Mouse (Mus musculus): Measurements from ENCODE around the gene Scnn1g. TPM values are rescaled to one million over a fixed set of nuclear protein-coding genes. Genes with fewer than 3 reads are reported as not detected.
A peak's percentile ranks its signal among the peaks of the same experiment; 100 is the strongest.

The Scnn1g gene
- polyA plus RNA-seq, 1 experiment = not detected

DNA sequence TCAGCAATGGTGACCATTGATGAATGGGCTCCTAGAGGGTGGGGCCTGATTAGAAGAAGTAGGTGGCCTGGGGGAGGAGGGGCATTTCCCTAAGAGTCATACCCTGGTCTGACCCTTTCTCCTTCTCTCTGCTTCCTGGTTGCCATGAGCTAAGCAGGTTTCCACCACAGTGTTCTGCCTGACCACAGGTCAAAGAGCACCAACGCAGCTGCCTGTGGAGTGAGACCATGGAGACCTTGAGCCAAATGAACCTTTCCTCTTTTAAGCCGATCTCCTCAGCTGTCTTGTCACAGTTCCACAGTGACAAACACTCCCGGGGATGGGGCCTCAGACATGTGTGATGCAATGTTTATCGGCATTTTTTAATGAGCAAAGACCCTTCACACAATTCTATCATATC, 68.7 kb downstream of the Scnn1g start:
- TF ChIP-seq E2F4 (IDR thresholded peaks at IDR 0.05; ENCODE audit: insufficient read depth) = no peak
- no peak for TF ChIP-seq POLR2AphosphoS2 (IDR thresholded peaks at IDR 0.05; ENCODE audit: insufficient read length, low read depth)
- Histone ChIP-seq H3ac (ENCODE audit: control insufficient read depth, insufficient read length) (no peak overlapping the region), H3K27me3 (ENCODE audit: control insufficient read depth, insufficient read depth, insufficient read length) (no peaks in the 10 kb centered on the region), H3K36me3 (ENCODE audit: control insufficient read depth, insufficient read depth) (no peaks in the 10 kb centered on the region), H3K79me2 (ENCODE audit: control insufficient read depth, insufficient read depth) (no peaks in the 10 kb centered on the region), H3K4me2 (ENCODE audit: low read depth) (no peak overlapping the region), H3K4me3 (no peak overlapping the region)

DNA sequence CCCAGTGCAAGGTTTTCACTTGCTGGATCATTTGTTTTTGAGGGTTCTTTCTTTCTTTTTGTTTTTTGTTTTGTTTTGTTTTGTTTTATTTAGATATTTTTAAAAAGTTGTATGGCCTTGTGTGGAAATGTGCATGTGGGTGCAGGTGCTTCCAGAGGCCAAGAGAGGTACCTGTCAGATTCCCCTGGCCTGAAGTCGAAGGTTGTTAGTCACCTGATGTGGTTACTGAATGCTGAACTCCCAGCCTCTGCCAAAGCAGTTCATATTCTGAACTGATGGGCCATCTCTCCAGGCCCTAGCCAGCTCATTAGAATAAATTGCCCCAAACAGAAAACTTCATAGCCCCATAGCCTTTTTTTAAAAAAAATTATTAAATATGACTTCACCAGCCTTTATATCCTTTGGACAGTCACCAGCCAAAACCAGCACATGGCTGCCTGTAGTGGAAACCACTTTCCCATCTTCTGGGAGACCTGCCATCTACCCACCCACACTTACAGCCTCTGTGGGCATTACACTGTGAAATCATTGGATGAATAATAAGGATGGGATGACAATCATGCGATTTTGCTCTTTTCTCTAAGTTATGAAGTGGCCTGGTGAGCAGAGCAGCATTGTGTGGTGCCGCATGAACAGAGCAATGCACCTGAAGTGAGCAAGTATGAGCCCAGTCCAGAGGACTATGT, 71.7 kb downstream of the Scnn1g start:
- Histone ChIP-seq H3K4me3 (no peak overlapping the region), H3ac (ENCODE audit: control insufficient read depth, insufficient read length) (no peak overlapping the region), H3K79me2 (ENCODE audit: control insufficient read depth, insufficient read depth) (no peaks in the 10 kb centered on the region), H3K27me3 (ENCODE audit: control insufficient read depth, insufficient read depth, insufficient read length) (no peaks in the 10 kb centered on the region), H3K4me2 (ENCODE audit: low read depth) (no peak overlapping the region), H3K36me3 (ENCODE audit: control insufficient read depth, insufficient read depth) (no peaks in the 10 kb centered on the region)
- TF ChIP-seq POLR2A (IDR thresholded peaks at IDR 0.05; ENCODE audit: insufficient read length, low read depth) (no peak), SRF (IDR thresholded peaks at IDR 0.05; ENCODE audit: control insufficient read depth, insufficient read length, low read depth) (no peak), POLR2AphosphoS2 (IDR thresholded peaks at IDR 0.05; ENCODE audit: insufficient read length, low read depth) (no peak), TCF3 (IDR thresholded peaks at IDR 0.05; ENCODE audit: insufficient read length, low read depth) (no peak), REST (IDR thresholded peaks at IDR 0.05; ENCODE audit: insufficient read depth, insufficient read length) (no peak), MYOG (IDR thresholded peaks at IDR 0.05; ENCODE audit: control insufficient read depth in 1 of 3, insufficient read depth in 1 of 3, insufficient read length in 2 of 3, low read depth in 2 of 3) (no peak), MAX (IDR thresholded peaks at IDR 0.05; ENCODE audit: low read depth) (no peak), TCF12 (IDR thresholded peaks at IDR 0.05; ENCODE audit: insufficient read depth, poor library complexity, severe bottlenecking) (no peak), USF1 (IDR thresholded peaks at IDR 0.05; ENCODE audit: low read depth) (no peak), MYOD1 (IDR thresholded peaks at IDR 0.05; ENCODE audit: control insufficient read depth in 1 of 3, insufficient read length in 2 of 3, low read depth in 2 of 3) (no peak)

DNA sequence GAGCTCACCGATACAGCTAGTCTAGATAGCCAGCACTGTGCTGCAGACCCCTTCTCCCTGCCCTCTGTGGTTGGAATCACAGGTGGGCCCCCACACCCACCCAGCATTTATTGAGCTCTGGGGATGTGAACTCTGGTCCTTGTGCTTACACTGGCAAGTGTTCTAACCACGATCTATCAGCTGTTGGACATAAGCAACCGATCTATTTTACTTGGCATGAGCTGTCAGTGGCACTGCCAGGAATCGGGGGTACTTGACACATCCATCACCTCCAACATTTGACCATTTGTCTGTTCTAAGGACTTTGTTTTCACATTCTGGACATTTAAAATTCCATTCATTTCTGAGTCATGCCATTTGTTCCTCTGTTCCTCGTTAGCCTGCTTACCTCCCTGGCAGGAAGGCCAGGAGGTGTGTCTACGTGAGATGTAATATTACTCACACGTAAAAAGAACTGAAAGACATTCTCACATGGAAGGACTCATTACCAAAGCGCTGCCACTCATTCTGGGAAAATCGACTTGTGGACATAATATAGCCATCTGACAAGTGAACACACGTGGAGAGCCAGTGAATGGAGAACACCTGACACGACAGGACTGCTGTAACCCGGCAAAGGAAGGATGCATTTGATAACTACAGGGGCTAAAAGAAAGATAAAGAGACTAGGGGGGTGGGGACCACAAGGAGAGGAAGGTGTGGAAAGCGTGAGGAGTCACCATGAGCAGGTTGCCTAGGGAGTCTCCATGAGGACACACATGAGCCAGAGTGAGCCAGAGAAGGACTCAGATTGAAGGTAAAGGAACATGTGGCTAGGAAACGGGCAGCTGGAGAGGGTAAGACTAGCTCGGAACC, 73.7 kb downstream of the Scnn1g start:
- Histone ChIP-seq H3ac (ENCODE audit: control insufficient read depth, insufficient read length) (no peak overlapping the region), H3K79me2 (ENCODE audit: control insufficient read depth, insufficient read depth) (no peaks in the 10 kb centered on the region), H3K36me3 (ENCODE audit: control insufficient read depth, insufficient read depth) (no peaks in the 10 kb centered on the region), H3K4me2 (ENCODE audit: low read depth) (no peak overlapping the region), H3K4me3 (no peak overlapping the region), H3K27me3 (ENCODE audit: control insufficient read depth, insufficient read depth, insufficient read length) (no peaks in the 10 kb centered on the region)
- TF ChIP-seq MYOD1 (IDR thresholded peaks at IDR 0.05; ENCODE audit: control insufficient read depth in 1 of 3, insufficient read length in 2 of 3, low read depth in 2 of 3) (peak in 2 of 3 experiments; percentile 19 to 25), E2F4 (IDR thresholded peaks at IDR 0.05; ENCODE audit: insufficient read depth) (no peak), MAX (IDR thresholded peaks at IDR 0.05; ENCODE audit: low read depth) (no peak)

Other genes with a start within 250 kb of the Scnn1g start
- gene Usp31, start 27.2 kb upstream of the Scnn1g start, polyA plus RNA-seq (2012; fragmentation: generic; extraction: Trizol) = 3.6 TPM
- not detected for gene Scnn1b, start 130.6 kb downstream of the Scnn1g start, polyA plus RNA-seq (2012; fragmentation: generic; extraction: Trizol)
- 15.2 TPM for gene Cog7, start 247.2 kb downstream of the Scnn1g start, polyA plus RNA-seq (2012; fragmentation: generic; extraction: Trizol)